Mouse (Mus musculus): ENCODE results near the gene Ece2. TPM values are rescaled to one million over a fixed set of nuclear protein-coding genes. Genes with fewer than 3 reads are reported as not detected.

Ece2 gene
- polyA plus RNA-seq, 1 experiment from 2014 or later = 6.9 TPM

- peak; percentile 41; the same call in 1 of the 2 replicates for ATAC-seq (ENCODE audit: low FRiP score, low read depth)
- Histone ChIP-seq H3K9ac (peak overlapping the region; percentile 83), H3K27me3 (no peaks in the 10 kb centered on the region), H3K4me2 (replicated peaks) (peak overlapping the region; percentile 97), H3K4me1 (peaks cover 14% of the 10 kb centered on the region), H3K27ac (peak overlapping the region; percentile 80), H3K36me3 (peaks cover 28% of the 10 kb centered on the region), H3K9me3 (no peaks in the 10 kb centered on the region), H3K4me3 (peak overlapping the region; percentile 76)
- under 1% methylated on average over 28 of the region's 28 CpGs for WGBS
These were observed 18.9 kb upstream of the Ece2 start for GRCm38 (mm10) chr16:20610501-20611356.

GRCm38 (mm10) chr16:20611357-20612227, 18.0 kb upstream of the Ece2 start, which contains the start of the genes Eef1akmt4, Gm49333 and Alg3:
Eef1akmt4 (plus strand) TSS chr16:20611593.
Gm49333 (plus strand) TSS chr16:20611610.
Alg3 (minus strand) TSS chr16:20611735.
- Histone ChIP-seq H3K27me3 (no peaks in the 10 kb centered on the region), H3K9me3 (no peaks in the 10 kb centered on the region), H3K4me3 (peak within 1 kb of the TSS; percentile 76), H3K4me1 (peaks cover 14% of the 10 kb centered on the region), H3K27ac (peak within 1 kb of the TSS; percentile 80), H3K9ac (peak within 1 kb of the TSS; percentile 83), H3K4me2 (replicated peaks) (peak within 1 kb of the TSS; percentile 97), H3K36me3 (peaks cover 24% of the 10 kb centered on the region)
- ATAC-seq (ENCODE audit: low FRiP score, low read depth) = peak; percentile 98
- WGBS = 2% methylated on average over 41 of the region's 41 CpGs

GRCm38 (mm10) chr16:20619541-20620398, 9.9 kb upstream of the Ece2 start:
- Histone ChIP-seq H3K9ac (0 out of 2 replicates have a peak overlapping the region, but pooled peaks have one; percentile 2), H3K27ac (no peak overlapping the region), H3K9me3 (no peaks in the 10 kb centered on the region), H3K36me3 (peaks cover 17% of the 10 kb centered on the region), H3K27me3 (peaks cover 44% of the 10 kb centered on the region), H3K4me1 (peaks cover 32% of the 10 kb centered on the region), H3K4me3 (peak overlapping the region; percentile 71), H3K4me2 (replicated peaks) (peak overlapping the region; percentile 99)
- 2% methylated on average over 75 of the region's 83 CpGs for WGBS
- ATAC-seq (ENCODE audit: low FRiP score, low read depth) = peak; percentile 43; the same call in 1 of the 2 replicates

- Histone ChIP-seq H3K4me1 (peaks cover 32% of the 10 kb centered on the region), H3K27ac (no peak overlapping the region), H3K27me3 (peaks cover 46% of the 10 kb centered on the region), H3K4me2 (replicated peaks) (peak overlapping the region; percentile 99), H3K9me3 (no peaks in the 10 kb centered on the region), H3K4me3 (peak overlapping the region; percentile 71), H3K9ac (no peak overlapping the region), H3K36me3 (peaks cover 17% of the 10 kb centered on the region)
- no peak for ATAC-seq (ENCODE audit: low FRiP score, low read depth)
- under 1% methylated on average over 9 of the region's 9 CpGs for WGBS
These were observed 9.3 kb upstream of the Ece2 start for GRCm38 (mm10) chr16:20620399-20620735.

- Histone ChIP-seq H3K27ac (no peak overlapping the region), H3K9me3 (no peaks in the 10 kb centered on the region), H3K9ac (peak overlapping the region; percentile 75), H3K36me3 (peaks cover 17% of the 10 kb centered on the region), H3K4me2 (replicated peaks) (peak overlapping the region; percentile 99), H3K4me1 (peaks cover 32% of the 10 kb centered on the region), H3K27me3 (peaks cover 49% of the 10 kb centered on the region), H3K4me3 (peak overlapping the region; percentile 71)
- peak; percentile 1; the same call in 1 of the 2 replicates for ATAC-seq (ENCODE audit: low FRiP score, low read depth)
- under 1% methylated on average over 32 of the region's 32 CpGs for WGBS
These were observed 8.9 kb upstream of the Ece2 start for GRCm38 (mm10) chr16:20620751-20621190.

GRCm38 (mm10) chr16:20621191-20621990, 8.2 kb upstream of the Ece2 start, which contains the start of gene Camk2n2:
Camk2n2 (minus strand) TSS chr16:20621287.
- H3K9ac ChIP-seq = peak within 1 kb of the TSS; percentile 75
- WGBS = under 1% methylated on average over 66 of the region's 92 CpGs
- H3K4me2 ChIP-seq (replicated peaks) = peak within 1 kb of the TSS; percentile 99
- no peak within 1 kb of the TSS for H3K27ac ChIP-seq
- H3K9me3 ChIP-seq = no peaks in the 10 kb centered on the region
- ATAC-seq (ENCODE audit: low FRiP score, low read depth) = peak; percentile 53
- peaks cover 32% of the 10 kb centered on the region for H3K4me1 ChIP-seq
- H3K36me3 ChIP-seq = peaks cover 12% of the 10 kb centered on the region
- peak within 1 kb of the TSS; percentile 71 for H3K4me3 ChIP-seq
- peaks cover 49% of the 10 kb centered on the region for H3K27me3 ChIP-seq

GRCm38 (mm10) chr16:20621991-20622685, 7.5 kb upstream of the Ece2 start:
- Histone ChIP-seq H3K27me3 (peaks cover 49% of the 10 kb centered on the region), H3K36me3 (peaks cover 12% of the 10 kb centered on the region), H3K9me3 (no peaks in the 10 kb centered on the region), H3K27ac (no peak overlapping the region), H3K9ac (peak overlapping the region; percentile 75), H3K4me3 (peak overlapping the region; percentile 71), H3K4me1 (peaks cover 32% of the 10 kb centered on the region), H3K4me2 (replicated peaks) (peak overlapping the region; percentile 99)
- WGBS = under 1% methylated on average over 37 of the region's 37 CpGs
- ATAC-seq (ENCODE audit: low FRiP score, low read depth) = peak; percentile 45

- no peak for ATAC-seq (ENCODE audit: low FRiP score, low read depth)
- Histone ChIP-seq H3K27me3 (peaks cover 41% of the 10 kb centered on the region), H3K9ac (no peak overlapping the region), H3K36me3 (peaks cover 4% of the 10 kb centered on the region), H3K9me3 (no peaks in the 10 kb centered on the region), H3K4me3 (no peak overlapping the region), H3K4me1 (peaks cover 32% of the 10 kb centered on the region), H3K4me2 (replicated peaks) (no peak overlapping the region; the same call in 1 of the 2 replicates), H3K27ac (no peak overlapping the region)
- 65% methylated on average over 2 of the region's 2 CpGs for WGBS
These were observed 6.4 kb upstream of the Ece2 start for GRCm38 (mm10) chr16:20623211-20623610.

GRCm38 (mm10) chr16:20628871-20629391, 697 bp upstream of the Ece2 start:
- H3K4me1 ChIP-seq = peaks cover 13% of the 10 kb centered on the region
- H3K9me3 ChIP-seq = no peaks in the 10 kb centered on the region
- peak overlapping the region; percentile 58 for H3K4me3 ChIP-seq
- peak overlapping the region; percentile 86 for H3K4me2 ChIP-seq (replicated peaks)
- no peak for ATAC-seq (ENCODE audit: low FRiP score, low read depth)
- H3K27me3 ChIP-seq = peaks cover 25% of the 10 kb centered on the region
- no peaks in the 10 kb centered on the region for H3K36me3 ChIP-seq
- no peak overlapping the region for H3K9ac ChIP-seq
- H3K27ac ChIP-seq = no peak overlapping the region
- 44% methylated on average over 11 of the region's 11 CpGs for WGBS

GRCm38 (mm10) chr16:20637410-20637809, 7.8 kb downstream of the Ece2 start:
- Histone ChIP-seq H3K9me3 (no peaks in the 10 kb centered on the region), H3K27ac (no peak overlapping the region), H3K9ac (no peak overlapping the region), H3K27me3 (no peaks in the 10 kb centered on the region), H3K4me3 (no peak overlapping the region), H3K4me1 (no peaks in the 10 kb centered on the region), H3K4me2 (replicated peaks) (no peak overlapping the region), H3K36me3 (no peaks in the 10 kb centered on the region)
- no peak for ATAC-seq (ENCODE audit: low FRiP score, low read depth)
- 76% methylated on average over 8 of the region's 8 CpGs for WGBS
